Mouse (Mus musculus): ENCODE results near the gene Shisa4. TPM values are rescaled to one million over a fixed set of nuclear protein-coding genes. Genes with fewer than 3 reads are reported as not detected.

The Shisa4 gene
- polyA plus RNA-seq, 1 experiment: 21.1 TPM

DNA sequence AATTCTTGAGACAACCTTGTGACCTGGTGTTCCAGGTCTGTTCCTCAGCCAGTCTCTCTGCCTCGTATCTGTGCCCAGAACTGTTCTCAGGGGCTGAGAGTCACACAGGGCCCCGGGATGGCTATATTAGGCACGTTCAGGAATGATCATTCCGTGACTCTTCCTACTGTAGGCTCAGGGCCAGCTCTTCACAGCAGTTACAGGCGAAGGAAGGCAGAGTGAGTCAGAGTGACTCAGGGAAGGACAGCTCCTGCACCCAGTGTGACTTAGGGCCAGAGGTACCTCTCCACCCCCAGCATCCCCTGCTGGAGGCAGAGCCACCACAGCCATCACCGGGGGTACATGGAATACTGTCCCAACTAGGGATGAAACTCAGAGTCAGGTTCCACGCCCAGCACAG is 8.0 kb downstream of the Shisa4 start:
- Histone ChIP-seq H3K4me1 (ENCODE audit: control insufficient read depth, insufficient read depth, low read length) (peaks cover 3% of the 10 kb centered on the region; the same call in 1 of the 2 replicates), H3K27ac (ENCODE audit: insufficient read depth, low read depth, low read length) (no peak overlapping the region), H3K36me3 (ENCODE audit: control insufficient read depth, insufficient read depth, low read length) (no peaks in the 10 kb centered on the region), H3K27me3 (replicated peaks; ENCODE audit: control insufficient read depth, insufficient read depth, low read length) (no peaks in the 10 kb centered on the region), H3K4me3 (ENCODE audit: insufficient read depth, low read depth, low read length) (no peak overlapping the region)
- 65% methylated on average over 7 of the region's 7 CpGs for WGBS
- TF ChIP-seq POLR2A (IDR thresholded peaks at IDR 0.05; ENCODE audit: low read depth, low read length) (no peak), CTCF (conservative IDR thresholded peaks at IDR 0.05; ENCODE audit: insufficient read depth, insufficient read length, low read depth, low read length) (no peak)
- DNase-seq: no peak

GRCm38 (mm10) chr1:135366380-135366779 is 8.7 kb downstream of the Shisa4 start:
- no peaks in the 10 kb centered on the region for H3K36me3 ChIP-seq (ENCODE audit: control insufficient read depth, insufficient read depth, low read length)
- H3K27ac ChIP-seq (ENCODE audit: insufficient read depth, low read depth, low read length): no peak overlapping the region
- H3K4me3 ChIP-seq (ENCODE audit: insufficient read depth, low read depth, low read length): no peak overlapping the region
- peaks cover 3% of the 10 kb centered on the region; the same call in 1 of the 2 replicates for H3K4me1 ChIP-seq (ENCODE audit: control insufficient read depth, insufficient read depth, low read length)
- H3K27me3 ChIP-seq (replicated peaks; ENCODE audit: control insufficient read depth, insufficient read depth, low read length): no peaks in the 10 kb centered on the region
- no peak for TF ChIP-seq CTCF (conservative IDR thresholded peaks at IDR 0.05; ENCODE audit: insufficient read depth, insufficient read length, low read depth, low read length)
- no peak for TF ChIP-seq POLR2A (IDR thresholded peaks at IDR 0.05; ENCODE audit: low read depth, low read length)
- peak; percentile 57 for DNase-seq

DNA sequence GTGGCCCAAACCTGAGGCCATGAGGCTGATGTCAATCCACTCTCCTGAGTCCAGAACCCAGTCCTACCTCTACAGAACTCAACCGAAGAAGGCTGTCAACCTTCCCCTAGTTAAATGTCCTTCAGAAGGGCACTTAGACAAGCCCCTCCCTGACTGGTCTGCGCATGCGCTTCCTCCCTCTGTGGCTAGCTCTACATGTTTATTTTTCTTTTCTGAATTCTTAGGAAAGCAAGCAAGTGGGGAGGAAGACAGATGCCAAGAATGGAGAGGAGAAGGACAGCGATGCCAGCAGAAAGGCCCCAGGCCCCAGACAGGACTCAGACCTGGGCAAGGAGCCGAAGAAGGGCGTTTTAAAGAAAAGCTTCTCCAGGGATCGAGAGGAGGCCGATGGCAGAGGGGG is 11.6 kb downstream of the Shisa4 start:
- 75% methylated on average over 8 of the region's 8 CpGs for WGBS
- Histone ChIP-seq H3K27ac (ENCODE audit: insufficient read depth, low read depth, low read length) (no peak overlapping the region), H3K27me3 (replicated peaks; ENCODE audit: control insufficient read depth, insufficient read depth, low read length) (no peaks in the 10 kb centered on the region), H3K36me3 (ENCODE audit: control insufficient read depth, insufficient read depth, low read length) (no peaks in the 10 kb centered on the region), H3K4me3 (ENCODE audit: insufficient read depth, low read depth, low read length) (no peak overlapping the region), H3K4me1 (ENCODE audit: control insufficient read depth, insufficient read depth, low read length) (no peaks in the 10 kb centered on the region)
- no peak for DNase-seq
- no peak for TF ChIP-seq CTCF (conservative IDR thresholded peaks at IDR 0.05; ENCODE audit: insufficient read depth, insufficient read length, low read depth, low read length)
- TF ChIP-seq POLR2A (IDR thresholded peaks at IDR 0.05; ENCODE audit: low read depth, low read length): no peak

GRCm38 (mm10) chr1:135362115-135362514 is 12.9 kb downstream of the Shisa4 start:
- DNase-seq: no peak
- no peaks in the 10 kb centered on the region for H3K4me1 ChIP-seq (ENCODE audit: control insufficient read depth, insufficient read depth, low read length)
- no peak overlapping the region for H3K4me3 ChIP-seq (ENCODE audit: insufficient read depth, low read depth, low read length)
- no peaks in the 10 kb centered on the region for H3K27me3 ChIP-seq (replicated peaks; ENCODE audit: control insufficient read depth, insufficient read depth, low read length)
- no peaks in the 10 kb centered on the region for H3K36me3 ChIP-seq (ENCODE audit: control insufficient read depth, insufficient read depth, low read length)
- H3K27ac ChIP-seq (ENCODE audit: insufficient read depth, low read depth, low read length): no peak overlapping the region
- no peak for TF ChIP-seq CTCF (conservative IDR thresholded peaks at IDR 0.05; ENCODE audit: insufficient read depth, insufficient read length, low read depth, low read length)
- no peak for TF ChIP-seq POLR2A (IDR thresholded peaks at IDR 0.05; ENCODE audit: low read depth, low read length)

- 79% methylated on average over 4 of the region's 4 CpGs for WGBS
- no peak for DNase-seq
- Histone ChIP-seq H3K27me3 (replicated peaks; ENCODE audit: control insufficient read depth, insufficient read depth, low read length) (no peaks in the 10 kb centered on the region), H3K27ac (ENCODE audit: insufficient read depth, low read depth, low read length) (no peak overlapping the region), H3K4me3 (ENCODE audit: insufficient read depth, low read depth, low read length) (no peak overlapping the region), H3K4me1 (ENCODE audit: control insufficient read depth, insufficient read depth, low read length) (no peaks in the 10 kb centered on the region), H3K36me3 (ENCODE audit: control insufficient read depth, insufficient read depth, low read length) (no peaks in the 10 kb centered on the region)
- TF ChIP-seq CTCF (conservative IDR thresholded peaks at IDR 0.05; ENCODE audit: insufficient read depth, insufficient read length, low read depth, low read length): no peak
- no peak for TF ChIP-seq POLR2A (IDR thresholded peaks at IDR 0.05; ENCODE audit: low read depth, low read length)
Observed at GRCm38 (mm10) chr1:135361491-135361890, 13.5 kb downstream of the Shisa4 start.

- DNase-seq: peak; percentile 25
Observed at GRCm38 (mm10) chr1:135359071-135359470, 16.0 kb downstream of the Shisa4 start.

GRCm38 (mm10) chr1:135351953-135352352 is 23.1 kb downstream of the Shisa4 start:
- TF ChIP-seq CTCF (conservative IDR thresholded peaks at IDR 0.05; ENCODE audit: insufficient read depth, insufficient read length, low read depth, low read length) (no peak), POLR2A (IDR thresholded peaks at IDR 0.05; ENCODE audit: low read depth, low read length) (no peak)
- Histone ChIP-seq H3K4me3 (ENCODE audit: insufficient read depth, low read depth, low read length) (no peak overlapping the region), H3K4me1 (ENCODE audit: control insufficient read depth, insufficient read depth, low read length) (no peaks in the 10 kb centered on the region), H3K27me3 (replicated peaks; ENCODE audit: control insufficient read depth, insufficient read depth, low read length) (no peaks in the 10 kb centered on the region), H3K36me3 (ENCODE audit: control insufficient read depth, insufficient read depth, low read length) (no peaks in the 10 kb centered on the region), H3K27ac (ENCODE audit: insufficient read depth, low read depth, low read length) (peak overlapping the region; percentile 49; the same call in 1 of the 2 replicates)
- 65% methylated on average over 3 of the region's 3 CpGs for WGBS
- peak; percentile 66 for DNase-seq

More at GRCm38 (mm10) chr1:135359071-135359470, 16.0 kb downstream of the Shisa4 start:
- WGBS: 13% methylated on average over 2 of the region's 2 CpGs
- Histone ChIP-seq H3K27ac (ENCODE audit: insufficient read depth, low read depth, low read length) (no peak overlapping the region), H3K4me3 (ENCODE audit: insufficient read depth, low read depth, low read length) (no peak overlapping the region), H3K4me1 (ENCODE audit: control insufficient read depth, insufficient read depth, low read length) (no peaks in the 10 kb centered on the region), H3K27me3 (replicated peaks; ENCODE audit: control insufficient read depth, insufficient read depth, low read length) (no peaks in the 10 kb centered on the region), H3K36me3 (ENCODE audit: control insufficient read depth, insufficient read depth, low read length) (no peaks in the 10 kb centered on the region)
- no peak for TF ChIP-seq CTCF (conservative IDR thresholded peaks at IDR 0.05; ENCODE audit: insufficient read depth, insufficient read length, low read depth, low read length)
- no peak for TF ChIP-seq POLR2A (IDR thresholded peaks at IDR 0.05; ENCODE audit: low read depth, low read length)

Measured in kidney, adult 2 months (tissue).